Mouse (Mus musculus) spleen, adult 2 months (tissue): ENCODE data around the gene Ddx42.

ENCODE experiments used
- CTCF ChIP-seq: fragments of 200-500 bp; IDR thresholded peaks from 2 replicates; pipeline ENCODE4 v1.5.1; 2011; ENCODE audit warnings: mild to moderate bottlenecking, inconsistent platforms; ENCODE audit not compliant: insufficient read depth, insufficient read length, insufficient replicate concordance; ENCODE audit errors: extremely low read depth
- POLR2A ChIP-seq: fragments of 200-500 bp; IDR thresholded peaks from 2 replicates; pipeline ENCODE4 v1.6.1; 2011; ENCODE audit warnings: low read depth, low read length, inconsistent platforms

GRCm38 (mm10) chr11:106265570-106265969 is 48.8 kb downstream of the Ddx42 start:
- TF ChIP-seq POLR2A, result no peak
- no peak for TF ChIP-seq CTCF
